Mouse (Mus musculus): Measurements from ENCODE around the gene Cacnb2. TPM values are rescaled to one million over a fixed set of nuclear protein-coding genes. Genes with fewer than 3 reads are reported as not detected.

Cacnb2 gene
- polyA plus RNA-seq, 1 experiment from 2014 or later = 2.8 TPM

GRCm38 (mm10) chr2:14665213-14665612 is 62.3 kb downstream of the Cacnb2 start:
- 50% methylated on average over 1 of the region's 1 CpGs for WGBS
- Histone ChIP-seq H3K27me3 (no peaks in the 10 kb centered on the region), H3K27ac (no peak overlapping the region), H3K4me1 (no peaks in the 10 kb centered on the region), H3K4me3 (no peak overlapping the region), H3K9ac (no peak overlapping the region), H3K9me3 (no peaks in the 10 kb centered on the region), H3K36me3 (no peaks in the 10 kb centered on the region), H3K4me2 (no peak overlapping the region)
- ATAC-seq (ENCODE audit: insufficient number of reproducible peaks, low FRiP score, low TSS enrichment, low read depth) = no peak

- H3K27ac ChIP-seq = no peak overlapping the region
- no peak overlapping the region for H3K4me2 ChIP-seq
- H3K9ac ChIP-seq = no peak overlapping the region
- WGBS = 95% methylated on average over 8 of the region's 8 CpGs
- H3K27me3 ChIP-seq = no peaks in the 10 kb centered on the region
- H3K36me3 ChIP-seq = no peaks in the 10 kb centered on the region
- no peak for ATAC-seq (ENCODE audit: insufficient number of reproducible peaks, low FRiP score, low TSS enrichment, low read depth)
- no peaks in the 10 kb centered on the region for H3K9me3 ChIP-seq
- H3K4me1 ChIP-seq = no peaks in the 10 kb centered on the region
- H3K4me3 ChIP-seq = no peak overlapping the region
Measured at GRCm38 (mm10) chr2:14672117-14672516, 69.2 kb downstream of the Cacnb2 start.

- no peaks in the 10 kb centered on the region for H3K27me3 ChIP-seq
- H3K9me3 ChIP-seq = no peaks in the 10 kb centered on the region
- no peak overlapping the region for H3K4me3 ChIP-seq
- H3K9ac ChIP-seq = no peak overlapping the region
- H3K4me2 ChIP-seq = no peak overlapping the region
- no peaks in the 10 kb centered on the region for H3K36me3 ChIP-seq
- WGBS = 20% methylated on average over 6 of the region's 6 CpGs
- no peak overlapping the region for H3K27ac ChIP-seq
- no peak for ATAC-seq (ENCODE audit: insufficient number of reproducible peaks, low FRiP score, low TSS enrichment, low read depth)
- no peaks in the 10 kb centered on the region for H3K4me1 ChIP-seq
Measured at GRCm38 (mm10) chr2:14676885-14677516, 74.1 kb downstream of the Cacnb2 start.

GRCm38 (mm10) chr2:14684231-14684630 is 81.3 kb downstream of the Cacnb2 start:
- no peak overlapping the region for H3K9ac ChIP-seq
- H3K27me3 ChIP-seq = no peaks in the 10 kb centered on the region
- no peak overlapping the region for H3K4me3 ChIP-seq
- no peaks in the 10 kb centered on the region for H3K4me1 ChIP-seq
- H3K4me2 ChIP-seq = no peak overlapping the region
- no peak for ATAC-seq (ENCODE audit: insufficient number of reproducible peaks, low FRiP score, low TSS enrichment, low read depth)
- no peak overlapping the region for H3K27ac ChIP-seq
- no peaks in the 10 kb centered on the region for H3K9me3 ChIP-seq
- H3K36me3 ChIP-seq = no peaks in the 10 kb centered on the region

DNA sequence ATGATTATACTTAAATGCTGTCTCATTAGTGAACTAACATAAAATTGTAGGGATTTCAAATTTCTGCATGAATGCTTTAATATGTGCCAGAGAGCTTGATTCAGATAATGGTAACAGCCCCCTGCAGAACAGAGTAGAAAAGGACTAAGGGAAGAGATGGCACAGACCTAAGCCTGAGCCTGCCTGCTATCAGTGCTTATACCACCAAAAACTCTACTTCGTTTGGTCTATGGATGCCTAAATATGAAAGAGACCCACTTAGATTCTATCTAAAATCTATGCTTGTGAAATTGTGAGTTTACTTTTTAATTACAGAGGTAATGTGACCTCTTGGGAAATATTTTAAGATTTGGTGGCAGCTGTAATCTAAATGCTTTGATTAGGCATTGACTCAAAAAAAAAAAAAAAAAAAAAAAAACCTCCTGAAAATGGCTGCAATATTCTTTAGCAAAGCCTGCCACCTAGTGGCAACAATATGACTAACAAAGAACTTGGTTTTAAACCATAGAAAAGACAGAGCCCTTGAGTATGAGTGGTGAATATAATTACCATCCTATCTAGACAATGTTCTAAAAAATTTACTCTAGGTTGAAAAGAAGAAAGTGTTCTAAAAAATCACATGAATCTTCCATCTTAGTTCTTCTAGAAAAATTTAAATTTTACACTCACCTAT is 100.2 kb downstream of the Cacnb2 start:
- Histone ChIP-seq H3K4me3 (no peak overlapping the region), H3K4me2 (no peak overlapping the region), H3K27me3 (no peaks in the 10 kb centered on the region), H3K9ac (no peak overlapping the region), H3K9me3 (no peaks in the 10 kb centered on the region), H3K36me3 (no peaks in the 10 kb centered on the region), H3K27ac (no peak overlapping the region), H3K4me1 (no peaks in the 10 kb centered on the region)
- no peak for ATAC-seq (ENCODE audit: insufficient number of reproducible peaks, low FRiP score, low TSS enrichment, low read depth)
- WGBS = 78% methylated on average over 1 of the region's 1 CpGs

DNA sequence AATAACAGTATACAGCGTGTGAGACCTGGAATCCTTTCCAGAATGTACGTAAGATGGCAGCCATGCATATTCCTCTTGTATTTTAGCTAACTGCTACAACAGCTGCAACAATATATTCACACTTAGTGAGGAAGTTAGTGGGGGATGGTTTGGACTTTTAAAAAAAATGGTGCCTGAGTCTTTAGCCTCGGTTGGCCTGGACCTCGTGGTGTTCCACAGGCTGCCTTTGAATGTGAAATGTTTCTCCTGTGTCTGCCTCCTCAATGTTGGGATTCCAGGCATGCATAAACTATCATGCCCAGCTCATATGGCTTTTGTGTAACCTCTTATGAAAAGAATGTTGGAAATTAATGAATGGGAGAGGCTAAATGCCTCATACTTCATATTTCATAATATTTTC is 100.8 kb downstream of the Cacnb2 start:
- Histone ChIP-seq H3K4me2 (no peak overlapping the region), H3K27me3 (no peaks in the 10 kb centered on the region), H3K9ac (no peak overlapping the region), H3K9me3 (no peaks in the 10 kb centered on the region), H3K4me1 (no peaks in the 10 kb centered on the region), H3K36me3 (no peaks in the 10 kb centered on the region), H3K27ac (no peak overlapping the region), H3K4me3 (no peak overlapping the region)
- whole genome bisulfite sequencing = 85% methylated on average over 4 of the region's 4 CpGs
- no peak for ATAC-seq (ENCODE audit: insufficient number of reproducible peaks, low FRiP score, low TSS enrichment, low read depth)

- no peak overlapping the region for H3K4me2 ChIP-seq
- H3K4me3 ChIP-seq = no peak overlapping the region
- no peaks in the 10 kb centered on the region for H3K9me3 ChIP-seq
- H3K27me3 ChIP-seq = no peaks in the 10 kb centered on the region
- ATAC-seq (ENCODE audit: insufficient number of reproducible peaks, low FRiP score, low TSS enrichment, low read depth) = no peak
- 62% methylated on average over 8 of the region's 8 CpGs for WGBS
- no peaks in the 10 kb centered on the region for H3K4me1 ChIP-seq
- no peaks in the 10 kb centered on the region for H3K36me3 ChIP-seq
- H3K9ac ChIP-seq = no peak overlapping the region
- H3K27ac ChIP-seq = no peak overlapping the region
Measured at GRCm38 (mm10) chr2:14710247-14710646, 107.4 kb downstream of the Cacnb2 start.

GRCm38 (mm10) chr2:14711751-14712150 is 108.9 kb downstream of the Cacnb2 start:
- no peaks in the 10 kb centered on the region for H3K9me3 ChIP-seq
- H3K36me3 ChIP-seq = no peaks in the 10 kb centered on the region
- no peaks in the 10 kb centered on the region for H3K4me1 ChIP-seq
- H3K9ac ChIP-seq = no peak overlapping the region
- WGBS = 60% methylated on average over 2 of the region's 2 CpGs
- 0 out of 2 replicates have a peak, but pooled peaks have one; percentile 24 for ATAC-seq (ENCODE audit: insufficient number of reproducible peaks, low FRiP score, low TSS enrichment, low read depth)
- no peak overlapping the region for H3K27ac ChIP-seq
- H3K4me2 ChIP-seq = no peak overlapping the region
- no peak overlapping the region for H3K4me3 ChIP-seq
- no peaks in the 10 kb centered on the region for H3K27me3 ChIP-seq

GRCm38 (mm10) chr2:14713049-14713448 is 110.2 kb downstream of the Cacnb2 start:
- H3K9me3 ChIP-seq = no peaks in the 10 kb centered on the region
- no peak overlapping the region for H3K9ac ChIP-seq
- H3K27ac ChIP-seq = no peak overlapping the region
- no peaks in the 10 kb centered on the region for H3K27me3 ChIP-seq
- 79% methylated on average over 3 of the region's 3 CpGs for WGBS
- H3K4me1 ChIP-seq = no peaks in the 10 kb centered on the region
- no peaks in the 10 kb centered on the region for H3K36me3 ChIP-seq
- ATAC-seq (ENCODE audit: insufficient number of reproducible peaks, low FRiP score, low TSS enrichment, low read depth) = no peak
- no peak overlapping the region for H3K4me2 ChIP-seq
- H3K4me3 ChIP-seq = no peak overlapping the region

GRCm38 (mm10) chr2:14716666-14717065 is 113.8 kb downstream of the Cacnb2 start:
- Histone ChIP-seq H3K27me3 (no peaks in the 10 kb centered on the region), H3K9ac (no peak overlapping the region), H3K27ac (no peak overlapping the region), H3K9me3 (no peaks in the 10 kb centered on the region), H3K36me3 (no peaks in the 10 kb centered on the region), H3K4me1 (no peaks in the 10 kb centered on the region), H3K4me2 (no peak overlapping the region), H3K4me3 (no peak overlapping the region)
- WGBS = 70% methylated on average over 1 of the region's 1 CpGs
- no peak for ATAC-seq (ENCODE audit: insufficient number of reproducible peaks, low FRiP score, low TSS enrichment, low read depth)

DNA sequence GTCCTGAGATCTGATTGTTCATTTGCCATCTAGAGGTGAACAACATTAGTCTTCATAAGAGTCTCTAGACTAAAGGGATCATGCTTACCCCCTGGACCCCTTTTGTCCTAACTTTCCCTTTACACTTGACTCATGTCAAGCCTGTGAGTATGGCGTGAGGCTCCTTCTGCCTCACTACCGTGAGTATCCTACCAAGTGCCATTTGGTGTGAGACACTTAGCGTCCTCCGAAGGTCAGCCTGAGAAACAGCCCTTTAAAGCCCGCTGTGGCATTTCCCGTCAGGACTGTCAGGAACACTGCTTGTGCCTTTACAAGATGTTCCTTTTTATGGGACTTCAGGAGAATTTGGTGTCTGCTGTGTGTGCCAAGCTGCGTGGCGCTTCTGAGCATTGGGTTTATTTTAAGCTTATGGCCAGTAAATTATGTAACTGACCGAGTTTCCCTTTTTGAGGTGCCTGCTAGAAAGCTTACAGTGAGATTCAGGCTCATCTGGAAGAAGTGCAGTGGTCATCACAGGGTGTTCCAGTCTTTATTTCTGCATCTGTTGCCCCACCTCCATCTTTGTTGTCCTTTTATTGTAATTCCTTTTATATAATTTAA is 116.3 kb downstream of the Cacnb2 start:
- Histone ChIP-seq H3K9me3 (no peaks in the 10 kb centered on the region), H3K4me1 (no peaks in the 10 kb centered on the region), H3K27me3 (no peaks in the 10 kb centered on the region), H3K4me3 (no peak overlapping the region), H3K36me3 (no peaks in the 10 kb centered on the region), H3K4me2 (no peak overlapping the region), H3K27ac (no peak overlapping the region), H3K9ac (no peak overlapping the region)
- 82% methylated on average over 9 of the region's 9 CpGs for WGBS
- ATAC-seq (ENCODE audit: insufficient number of reproducible peaks, low FRiP score, low TSS enrichment, low read depth) = no peak

DNA sequence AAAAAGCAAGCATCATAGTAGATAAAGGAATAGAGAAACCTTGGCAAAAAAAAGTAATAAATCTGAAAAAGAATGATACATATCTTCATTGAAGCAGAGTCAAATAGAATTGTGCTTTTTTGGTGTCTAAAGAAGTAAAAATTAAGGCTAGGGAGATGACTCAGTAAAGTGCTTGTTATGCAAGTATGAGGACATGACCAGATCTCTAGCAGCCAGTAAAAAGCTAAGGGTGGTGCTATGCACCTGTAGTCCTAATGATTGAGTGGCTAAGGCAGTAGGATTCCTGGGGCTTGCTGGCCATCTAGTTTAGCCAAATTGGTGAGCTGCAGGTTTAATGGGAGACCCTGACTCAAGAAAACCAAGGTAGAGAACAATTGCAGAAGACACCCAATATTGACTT is 122.5 kb downstream of the Cacnb2 start:
- Histone ChIP-seq H3K9ac (no peak overlapping the region), H3K9me3 (no peaks in the 10 kb centered on the region), H3K27me3 (no peaks in the 10 kb centered on the region), H3K36me3 (no peaks in the 10 kb centered on the region), H3K4me3 (no peak overlapping the region), H3K4me1 (no peaks in the 10 kb centered on the region), H3K27ac (no peak overlapping the region), H3K4me2 (no peak overlapping the region)
- no peak for ATAC-seq (ENCODE audit: insufficient number of reproducible peaks, low FRiP score, low TSS enrichment, low read depth)
